Mouse (Mus musculus) frontal cortex, adult 2 months (tissue): ENCODE measurements at regions not wholly inside any gene's neighbourhood (a gene's known extent, or its start where the extent isn't known, plus 50 kb on each side); places are given as distances from the start of the nearest gene placed in this dataset.
"Not testable (repeated sequence)": the region's sequence is repeated elsewhere in the genome, so short reads cannot be mapped to it uniquely, and the experiment has no call there.

Source experiments
- DNase-seq, 2 experiments: peaks; one replicate each; pipeline ENCODE4 v3.0.0; 2022; ENCODE audit warnings: low spot score in 1 of 2; ENCODE audit errors: extremely low spot score in 1 of 2

DNA sequence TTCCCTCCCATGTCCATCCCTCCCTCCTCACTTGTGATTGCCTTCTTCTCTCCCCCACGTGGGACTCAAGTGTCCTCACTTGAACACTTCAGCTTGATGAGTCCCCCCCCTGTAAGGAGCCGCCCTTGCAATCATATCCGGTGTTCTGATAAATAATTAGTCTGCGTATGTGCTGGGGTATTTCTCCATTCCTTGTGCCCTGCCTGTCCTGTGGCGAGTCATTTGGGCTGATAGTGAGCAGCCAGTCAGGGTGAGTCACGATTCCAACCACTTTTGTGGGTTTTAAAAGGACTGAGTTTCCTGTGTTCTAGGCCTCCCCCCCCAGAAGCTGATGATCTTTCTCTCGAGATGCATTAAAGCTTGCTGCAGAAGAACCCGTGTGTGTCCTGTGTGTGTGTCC is 820.9 kb downstream of the Kcnt2 start:
- DNase-seq, result not testable (repeated sequence)

DNA sequence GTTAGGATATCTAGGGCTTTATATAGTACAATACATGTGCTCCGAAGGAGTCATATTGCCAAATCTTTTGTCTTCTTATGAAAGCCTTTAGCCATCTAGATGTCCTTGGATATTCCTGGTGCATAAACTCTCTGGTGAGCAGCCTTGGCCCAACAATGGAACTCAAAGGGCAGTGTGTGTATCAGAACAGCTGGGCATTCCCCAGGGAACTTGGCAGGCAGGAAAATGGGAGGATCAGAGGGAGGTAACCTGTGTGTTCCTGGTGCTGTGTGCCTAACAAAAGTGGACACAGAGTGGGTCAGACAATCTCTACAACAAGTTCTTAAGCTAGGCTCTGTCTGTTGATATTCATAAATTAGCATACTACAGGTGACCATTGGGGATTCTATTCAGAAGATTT is 851.6 kb downstream of the Kcnt2 start:
- DNase-seq, result no peak

DNA sequence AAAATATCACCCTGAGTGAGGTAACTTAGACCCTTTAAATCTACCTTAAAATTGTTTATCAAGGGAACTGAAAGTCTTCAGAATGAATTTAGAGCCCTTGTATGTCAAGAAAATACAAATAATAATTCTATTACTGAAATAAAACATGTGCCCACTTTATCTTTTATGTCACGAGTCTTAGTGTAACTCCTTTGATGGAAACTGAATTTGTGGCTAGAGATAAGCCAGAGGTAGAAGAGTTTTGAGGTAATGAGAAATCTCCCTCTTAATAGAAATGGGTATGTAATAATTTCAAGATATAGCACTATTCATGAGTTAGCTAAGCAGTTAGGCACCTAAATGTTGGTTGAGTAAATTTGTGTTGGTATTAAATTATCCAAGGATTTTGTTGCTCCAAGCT is 856.6 kb downstream of the Kcnt2 start:
- no peak for DNase-seq

DNA sequence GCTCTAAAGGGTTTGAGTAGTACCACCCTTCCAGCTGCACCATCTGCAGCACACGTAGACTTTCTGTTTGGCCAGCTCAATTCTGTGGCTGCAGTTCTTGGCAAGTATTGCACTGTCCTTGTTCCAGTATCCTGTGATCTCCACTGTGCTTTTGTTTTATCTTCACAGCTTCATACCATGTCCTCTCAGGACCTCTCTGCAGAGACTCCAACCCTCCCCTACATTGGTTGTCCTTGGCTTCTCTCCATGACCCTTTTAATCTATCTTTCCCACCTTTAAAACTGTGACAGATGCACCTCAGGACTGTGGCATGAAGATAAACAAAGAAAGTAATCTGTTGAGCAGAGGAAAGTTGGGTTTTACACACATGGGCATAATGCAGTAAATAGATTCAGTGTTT is 858.1 kb downstream of the Kcnt2 start:
- DNase-seq, result peak in 1 of 2 experiments; percentile 4

DNA sequence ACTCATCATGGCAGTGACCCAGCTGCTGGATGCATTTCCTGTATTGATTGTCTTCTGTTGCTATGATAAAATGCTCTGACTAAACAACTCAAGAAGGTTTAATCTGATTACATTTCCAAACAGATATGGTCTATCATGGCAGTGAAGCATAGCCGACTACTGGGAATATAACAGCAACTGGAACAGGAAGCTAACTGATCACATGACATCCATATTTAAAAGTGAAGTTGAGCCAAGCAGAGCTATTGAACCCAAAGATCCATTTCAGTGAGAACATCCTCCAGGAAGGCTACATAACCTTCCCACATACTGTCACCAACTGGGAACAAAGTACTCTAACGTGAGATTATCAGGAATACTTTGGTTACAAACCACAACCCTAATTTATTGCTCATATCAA is 858.7 kb downstream of the Kcnt2 start:
- DNase-seq, result no peak

DNA sequence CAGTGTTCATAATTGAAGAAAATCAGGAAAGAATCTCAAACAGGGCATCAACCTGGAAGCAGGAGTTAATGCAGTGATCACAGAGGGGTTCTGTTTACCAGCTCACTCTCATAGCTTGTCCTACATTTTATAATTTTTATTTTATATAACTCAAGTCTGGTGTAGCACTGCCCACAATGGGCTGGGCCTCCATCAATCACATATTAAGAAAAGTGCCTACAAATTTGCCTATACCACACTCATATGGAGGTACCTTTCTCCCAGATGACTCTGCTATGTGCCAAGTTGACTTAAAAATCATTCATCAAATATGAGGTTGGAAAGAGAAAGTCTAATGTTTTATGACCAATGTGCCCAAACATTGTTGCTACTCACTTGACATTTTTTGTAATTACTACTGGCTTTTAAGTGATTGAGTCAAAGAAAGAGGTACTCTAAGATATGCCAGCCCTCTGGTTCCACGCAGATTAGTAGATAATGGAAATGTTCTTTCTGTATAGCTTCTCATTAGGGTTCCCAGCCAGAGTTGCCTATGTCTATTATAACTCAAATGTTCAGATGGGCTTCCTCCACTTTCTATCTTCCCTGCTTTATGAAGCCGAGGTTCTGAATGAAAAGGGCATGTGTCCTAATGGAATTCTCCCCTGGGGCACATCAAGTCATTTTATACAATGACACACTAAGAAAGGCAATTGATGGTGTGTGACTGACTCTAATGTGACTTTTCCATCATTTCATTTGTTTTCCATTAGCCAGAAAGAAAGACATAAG is 891.0 kb downstream of the Kcnt2 start:
- DNase-seq, result no peak

DNA sequence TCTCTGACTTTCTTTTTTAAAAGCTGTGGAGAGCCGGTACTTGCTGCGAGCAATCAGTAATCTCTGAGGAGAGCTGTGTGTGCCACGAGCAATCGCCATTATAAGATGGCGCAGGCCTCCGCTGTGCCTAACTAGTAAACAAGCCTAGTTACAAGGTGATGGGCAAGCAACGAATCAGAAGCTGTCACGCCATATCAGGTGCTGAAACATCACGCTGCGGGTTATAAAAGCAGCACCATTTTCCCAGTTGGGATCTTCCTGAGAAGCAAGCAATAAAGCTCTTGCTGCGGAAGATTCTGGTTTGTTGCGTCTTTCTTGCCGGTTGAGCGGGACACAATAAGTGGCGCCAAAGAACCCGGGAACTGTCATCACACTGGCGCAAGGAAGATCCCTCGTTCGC is 894.2 kb downstream of the Kcnt2 start:
- DNase-seq, result not testable (repeated sequence)

DNA sequence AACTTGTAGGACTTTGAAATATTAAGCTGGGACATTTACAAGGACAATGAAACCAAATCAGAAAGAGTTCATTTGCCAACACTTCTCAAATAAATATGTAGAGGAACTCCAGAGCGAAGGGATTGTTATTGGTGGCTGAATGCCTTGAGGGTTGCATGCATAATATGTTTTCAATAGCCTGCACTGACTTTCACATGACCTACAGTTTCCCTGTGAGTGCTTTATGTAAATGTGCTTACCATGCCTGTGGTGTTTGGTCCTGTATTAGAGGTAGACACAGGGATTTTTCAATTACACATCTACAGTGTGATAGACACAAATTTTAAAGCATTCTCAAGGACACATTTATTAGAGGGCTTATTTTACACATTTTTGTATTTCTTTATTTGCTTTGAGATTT is 899.8 kb downstream of the Kcnt2 start:
- no peak for DNase-seq

DNA sequence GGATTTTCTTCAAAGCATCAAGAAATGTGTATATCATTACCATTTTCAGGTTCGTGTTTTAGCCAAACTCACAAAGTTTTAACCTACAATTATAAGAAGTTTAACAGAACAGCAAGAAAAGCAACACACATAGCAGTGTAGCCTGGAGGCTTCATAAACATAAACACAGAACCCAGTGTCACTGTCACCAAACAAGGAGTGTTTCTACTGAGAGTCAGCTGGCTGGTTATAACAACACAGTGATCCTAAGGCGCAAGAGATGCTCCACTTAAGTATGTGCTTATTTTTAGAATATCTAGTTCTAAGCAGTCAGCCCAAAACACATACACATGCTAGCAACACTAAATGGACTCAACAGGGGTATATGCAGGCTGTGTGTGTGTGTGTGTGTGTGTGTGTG is 903.9 kb downstream of the Kcnt2 start:
- no peak for DNase-seq

DNA sequence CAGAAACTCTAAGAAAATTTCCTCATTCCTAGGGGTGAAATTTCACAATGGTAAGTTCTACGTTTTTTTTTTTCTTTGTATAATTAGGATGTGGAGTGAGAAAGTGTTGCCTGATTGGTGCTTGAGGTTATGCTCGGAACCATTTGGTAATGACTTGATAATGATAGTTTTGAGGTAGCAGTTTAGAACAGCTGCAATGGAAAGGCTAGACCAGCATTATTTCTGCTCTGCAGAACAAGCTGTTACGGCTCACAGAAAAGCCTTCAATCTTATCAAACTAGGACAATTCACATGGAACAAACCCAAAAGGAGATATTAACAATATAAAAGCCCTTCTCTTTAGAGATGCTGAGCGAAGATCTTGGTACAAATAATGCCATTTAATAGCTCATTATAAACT is 908.6 kb downstream of the Kcnt2 start:
- no peak for DNase-seq

DNA sequence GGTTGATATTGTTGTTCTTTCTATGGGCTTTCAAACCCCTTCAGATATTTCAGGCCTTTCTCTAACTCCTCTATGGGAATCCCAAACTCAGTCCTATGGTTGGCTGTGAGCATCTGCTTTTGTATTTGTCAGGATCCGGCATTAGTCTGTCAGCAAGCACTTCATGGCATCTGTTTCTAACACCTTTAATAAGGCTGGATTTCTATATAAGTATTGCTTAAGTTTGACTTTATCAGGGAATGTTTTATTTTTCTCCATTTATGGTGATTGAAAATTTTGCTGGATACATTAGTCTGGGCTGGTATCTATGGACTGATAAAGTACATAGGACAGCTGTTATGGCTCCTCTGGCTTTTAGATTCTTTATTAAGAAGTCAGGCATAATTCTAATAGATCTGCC is 915.8 kb downstream of the Kcnt2 start:
- DNase-seq, result no peak
